Mouse (Mus musculus): ENCODE results near the gene Cldn15. TPM values are rescaled to one million over a fixed set of nuclear protein-coding genes. Genes with fewer than 3 reads are reported as not detected.
A peak's percentile ranks its signal among the peaks of the same experiment; 100 is the strongest.
"Not testable (repeated sequence)": the region's sequence is repeated elsewhere in the genome, so short reads cannot be mapped to it uniquely, and the experiment has no call there.

The Cldn15 gene
- total RNA-seq (2021): 10 to 100 TPM in 1 of 2 experiments, 1 to 10 TPM in 1; 8.9 to 11.2 TPM
- long read RNA-seq, experiment 1, transcript Cldn15-201 (5 exons, 1,850 nt): major isoform, 9 of 12 reads
- long read RNA-seq, experiment 1, partial matches to known transcripts: 0 of 12 reads
- long read RNA-seq, experiment 1, other reads (novel, unspliced or antisense): 3 of 12 reads
- long read RNA-seq, experiment 2, transcript Cldn15-201 (5 exons, 1,850 nt): major isoform, 12 of 12 reads
- long read RNA-seq, experiment 2, partial matches to known transcripts: 0 of 12 reads
- long read RNA-seq, experiment 2, other reads (novel, unspliced or antisense): 0 of 12 reads

DNA sequence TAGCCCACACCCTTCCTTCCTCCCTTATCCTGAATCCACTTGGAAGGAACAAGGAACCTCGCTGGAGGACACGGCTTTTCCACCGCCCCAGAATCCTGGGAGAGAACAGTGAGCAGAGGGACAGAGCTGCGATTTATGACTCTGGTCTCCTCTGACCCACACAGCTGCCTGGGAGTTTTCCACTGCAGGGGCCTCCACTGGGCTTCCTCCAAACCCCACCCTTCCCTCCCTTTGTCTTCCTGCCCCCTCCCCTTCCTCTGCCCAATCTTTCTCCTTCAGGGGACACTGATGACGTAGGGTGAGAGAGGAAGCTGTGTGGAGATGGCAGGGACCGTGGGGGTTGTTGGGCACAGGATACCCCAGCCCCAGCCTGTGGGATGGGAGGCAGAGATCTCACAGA is at the start of gene Cldn15:
Gene Cldn15, plus strand, starts transcription at position 286 of the 400 bp plus-strand sequence.
- intact Hi-C loops (cut with DNase I): loop anchor here (10.0 kb wide), 1 partner anchor 818 kb away; the partner anchor contains the start of genes Mepce and Zcwpw1
- peak; percentile 43 to 48 for DNase-seq

GRCm38 (mm10) chr5:136917613-136918242 is 48.7 kb upstream of the Cldn15 start:
- intact Hi-C loops (cut with DNase I): no loop called here
- DNase-seq: no peak

- peak; percentile 63 to 73 for DNase-seq
- intact Hi-C loops (cut with DNase I): no loop called here
Measured at GRCm38 (mm10) chr5:136918655-136919472, 47.6 kb upstream of the Cldn15 start.

- intact Hi-C loops (cut with DNase I): loop anchor here (10.0 kb wide), 1 partner anchor 185 kb away; no protein-coding TSS in a partner anchor
- DNase-seq: no peak
Measured at GRCm38 (mm10) chr5:136919546-136920301, 46.7 kb upstream of the Cldn15 start.

GRCm38 (mm10) chr5:136922830-136923229 is 43.6 kb upstream of the Cldn15 start:
- DNase-seq: no peak
- intact Hi-C loops (cut with DNase I): loop anchor here (10.0 kb wide), 1 partner anchor 182 kb away; no protein-coding TSS in a partner anchor

- no peak for DNase-seq
- intact Hi-C loops (cut with DNase I): loop anchor here (10.0 kb wide), 1 partner anchor 181 kb away; no protein-coding TSS in a partner anchor
Measured at GRCm38 (mm10) chr5:136923751-136924478, 42.5 kb upstream of the Cldn15 start.

DNA sequence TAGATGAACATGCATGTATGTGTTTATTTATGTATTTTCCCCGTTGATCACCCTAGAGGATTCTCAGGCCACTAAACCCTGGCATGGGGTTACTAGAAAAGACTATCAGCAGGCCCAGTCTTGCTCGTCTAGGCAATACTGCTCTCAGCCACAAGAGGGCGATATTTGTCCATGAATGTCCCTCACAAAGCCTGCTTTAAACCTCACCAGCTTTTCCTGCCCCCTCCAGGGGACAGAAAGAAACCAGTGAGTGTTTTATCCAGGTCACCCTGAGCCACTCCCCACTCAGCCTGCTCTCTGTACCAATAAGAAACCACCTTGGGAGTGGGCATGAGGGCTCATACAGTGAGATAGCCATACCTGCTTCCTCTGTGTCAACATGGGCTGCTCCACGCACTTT is 37.3 kb upstream of the Cldn15 start:
- intact Hi-C loops (cut with DNase I): loop anchor here (2.0 to 10.0 kb wide), 2 partner anchors 42 to 176 kb away; no protein-coding TSS in a partner anchor
- DNase-seq: peak; percentile 81 to 89

DNA sequence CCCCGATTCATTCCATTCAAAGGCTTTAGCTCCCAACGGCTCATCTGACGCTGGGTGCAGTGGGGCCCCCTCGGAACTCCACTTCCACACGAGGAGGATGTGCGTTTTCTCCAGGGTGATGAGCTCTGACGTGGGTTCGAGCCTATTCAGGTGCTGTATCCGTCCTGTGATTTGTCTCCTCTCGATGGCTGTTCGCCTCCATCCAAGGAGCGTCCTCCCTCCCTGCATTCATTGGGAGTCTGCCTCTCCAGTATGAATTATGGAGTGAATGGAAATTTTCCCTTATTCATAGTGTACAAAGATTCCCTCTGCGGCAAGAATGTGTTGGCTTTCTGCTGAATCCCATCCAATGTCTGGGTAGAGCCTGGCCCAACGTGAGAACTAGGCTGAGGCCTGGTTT is 34.5 kb upstream of the Cldn15 start:
- no peak for DNase-seq
- intact Hi-C loops (cut with DNase I): no loop called here

- intact Hi-C loops (cut with DNase I): no loop called here
- DNase-seq: no peak
Measured at GRCm38 (mm10) chr5:136932956-136933355, 33.5 kb upstream of the Cldn15 start.

DNA sequence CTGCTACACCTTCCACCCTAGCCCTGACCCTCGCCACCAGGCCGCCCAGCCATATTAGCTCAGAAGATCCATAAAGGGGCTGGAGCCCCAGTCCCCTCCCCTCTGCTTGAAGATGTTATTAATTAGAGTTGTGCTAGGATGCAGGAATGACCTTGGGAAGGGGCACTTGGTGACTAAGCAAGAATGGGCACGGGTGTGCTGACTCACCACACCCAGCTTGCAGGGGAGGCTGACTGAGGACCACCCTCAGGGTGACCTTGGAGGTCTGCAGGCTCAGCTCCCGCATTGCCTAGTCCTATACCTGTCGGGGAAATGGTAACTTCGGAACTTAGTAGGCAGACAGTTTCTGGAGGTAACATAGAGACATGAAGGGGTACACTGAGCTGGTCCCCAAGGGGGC is 32.5 kb upstream of the Cldn15 start:
- no peak for DNase-seq
- intact Hi-C loops (cut with DNase I): no loop called here

DNA sequence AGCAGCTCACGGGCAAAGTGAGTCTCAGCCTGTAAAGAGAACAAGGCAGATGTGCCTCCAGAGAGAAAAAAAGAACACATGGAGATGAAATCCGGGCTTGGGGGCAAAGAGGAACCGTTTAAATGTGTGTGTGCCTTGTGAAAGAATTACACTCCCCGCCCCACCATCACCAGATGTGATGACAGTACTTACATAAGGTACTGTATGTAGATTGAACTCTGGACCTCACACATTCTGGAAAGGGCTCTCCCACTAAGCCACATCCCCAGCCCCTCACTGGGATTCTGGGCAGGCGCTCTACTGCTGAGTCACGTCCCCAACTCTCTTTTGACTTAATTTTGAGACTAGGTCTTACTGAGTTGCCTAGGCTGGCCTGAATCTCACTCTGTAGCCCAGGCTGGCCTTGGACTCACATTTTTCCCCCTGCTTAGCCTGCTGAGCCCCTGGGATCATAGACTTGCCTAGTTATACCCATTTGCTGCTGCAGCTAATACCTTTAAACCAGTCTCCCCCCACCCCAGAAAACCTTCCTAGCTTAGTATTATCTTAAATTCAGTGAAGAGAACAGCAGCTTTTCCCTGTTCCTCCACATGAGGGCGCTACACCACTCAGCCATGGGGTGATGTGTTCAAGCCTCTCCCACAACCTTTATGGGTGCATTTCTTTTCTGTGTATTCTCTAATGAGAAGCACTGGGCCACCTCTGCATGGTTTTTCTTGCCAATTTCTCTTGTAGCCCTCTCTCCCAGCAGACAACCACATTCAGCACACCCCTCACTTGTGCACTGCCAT is 30.3 kb upstream of the Cldn15 start:
- no peak for DNase-seq

GRCm38 (mm10) chr5:136936750-136937149 is 29.7 kb upstream of the Cldn15 start:
- no peak for DNase-seq
- intact Hi-C loops (cut with DNase I): no loop called here

More for the DNA sequence above, 30.3 kb upstream of the Cldn15 start:
- intact Hi-C loops (cut with DNase I): no loop called here

DNA sequence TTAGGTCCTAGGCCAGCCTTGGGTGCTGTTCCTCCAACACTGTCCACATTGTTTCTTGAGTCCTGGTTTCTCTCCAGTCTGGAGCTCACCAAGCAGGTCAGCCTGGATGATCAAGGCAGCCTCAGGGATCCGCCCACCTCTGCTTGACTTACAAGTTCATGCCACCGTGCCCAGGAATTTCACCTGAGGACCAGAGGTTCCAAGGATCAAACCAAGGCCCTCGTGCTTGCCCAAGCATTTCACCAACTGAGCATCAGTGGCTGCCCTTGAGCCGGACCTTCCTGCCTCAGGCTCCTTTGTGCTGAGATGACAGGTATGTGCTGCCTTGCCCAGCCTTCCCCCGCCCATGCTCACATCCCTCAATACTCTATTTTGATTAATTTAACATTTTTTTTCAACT is 28.8 kb upstream of the Cldn15 start:
- no peak for DNase-seq
- intact Hi-C loops (cut with DNase I): no loop called here

DNA sequence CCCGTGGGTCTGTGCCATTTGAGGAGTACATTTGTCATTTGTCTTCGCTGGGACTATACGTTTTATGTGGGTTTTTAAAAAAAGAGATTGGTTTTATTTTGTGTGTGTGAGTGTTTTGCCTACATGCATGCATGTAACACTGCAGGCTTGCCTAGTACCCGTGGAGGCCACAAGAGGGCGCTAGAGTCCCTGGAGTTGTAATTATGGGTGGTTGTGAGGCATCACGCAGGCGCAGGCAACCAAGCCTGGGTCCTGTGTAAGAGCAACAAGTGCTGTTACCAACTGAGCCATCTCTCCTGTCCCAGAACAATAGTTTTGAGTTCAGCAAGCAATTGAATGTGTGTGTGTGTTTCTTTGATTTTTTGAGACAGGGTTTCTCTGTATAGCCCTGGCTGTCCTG is 27.1 kb upstream of the Cldn15 start:
- DNase-seq: no peak
- intact Hi-C loops (cut with DNase I): no loop called here

- intact Hi-C loops (cut with DNase I); DNase-seq: not testable (repeated sequence)
Measured at GRCm38 (mm10) chr5:136940029-136940428, 26.4 kb upstream of the Cldn15 start.

DNA sequence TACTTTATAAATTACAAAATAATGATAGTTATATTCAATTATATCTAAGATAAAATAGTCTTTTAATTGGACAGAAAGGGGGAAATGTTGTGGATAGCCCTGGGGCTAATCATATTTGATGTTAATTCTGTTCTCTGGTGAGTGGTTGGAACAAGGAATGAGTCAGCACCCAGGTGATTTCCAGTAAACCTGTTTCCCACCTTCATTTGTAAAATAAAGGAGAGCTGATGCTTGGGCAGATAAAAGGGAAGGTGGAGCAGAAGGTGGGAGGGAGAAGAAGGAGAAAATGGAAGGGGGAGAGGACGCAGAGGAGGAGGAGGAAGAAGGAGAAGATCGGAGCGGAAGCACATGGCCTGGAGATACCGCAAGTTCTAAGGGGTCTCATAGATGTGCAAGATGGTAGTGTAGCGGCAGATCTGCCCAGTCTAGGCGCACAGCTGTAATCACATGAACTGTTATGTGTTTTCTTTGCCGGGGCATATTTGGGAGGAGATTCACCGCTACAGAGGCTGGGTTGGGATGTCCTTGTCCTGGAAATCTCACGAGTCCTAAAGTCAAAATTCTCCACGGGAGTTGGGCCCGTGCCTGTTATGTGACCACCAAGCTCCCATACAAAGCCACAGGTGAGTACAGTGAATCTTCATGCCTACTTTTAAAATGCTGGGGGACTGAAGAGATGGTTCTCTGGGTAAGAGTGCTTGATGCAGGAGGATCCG is 25.4 kb upstream of the Cldn15 start:
- intact Hi-C loops (cut with DNase I): no loop called here
- DNase-seq: no peak

- DNase-seq: no peak
Measured at GRCm38 (mm10) chr5:136942781-136943180, 23.6 kb upstream of the Cldn15 start.

DNA sequence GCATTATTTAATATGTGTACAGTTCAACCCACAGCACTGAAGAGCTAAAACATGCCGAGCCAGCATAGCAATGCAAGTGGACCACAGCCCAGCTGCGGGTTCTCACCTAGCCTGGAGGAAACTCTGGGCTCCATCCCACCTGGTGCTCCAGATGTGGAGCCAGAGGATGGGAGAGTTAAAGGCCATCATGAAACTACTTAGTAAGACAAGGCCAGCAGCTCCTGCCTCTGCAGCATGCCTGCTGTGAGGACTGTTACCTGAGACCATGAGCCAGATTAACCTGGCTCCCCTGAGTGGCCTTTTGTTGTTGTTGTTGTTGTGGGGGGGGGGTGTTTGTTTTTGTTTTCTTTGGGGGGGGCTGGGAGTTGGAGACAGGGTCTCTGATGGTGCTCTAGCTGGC is 23.0 kb upstream of the Cldn15 start:
- no peak for DNase-seq
- intact Hi-C loops (cut with DNase I): no loop called here

More at GRCm38 (mm10) chr5:136942781-136943180, 23.6 kb upstream of the Cldn15 start:
- intact Hi-C loops (cut with DNase I): no loop called here
